Mouse (Mus musculus) E14TG2a.4 (cell line): Measurements from ENCODE around the gene Yjefn3.

Experiments
- H3K27me3 ChIP-seq: 2 replicates; pipeline ENCODE4 v1.6.1; 2014; ENCODE audit warnings: low read length, control low read depth; ENCODE audit not compliant: insufficient read depth
- H3K36me3 ChIP-seq: 2 replicates; pipeline ENCODE4 v1.6.1; 2014; ENCODE audit warnings: low read length, control low read depth; ENCODE audit not compliant: insufficient read depth
- H3K4me1 ChIP-seq: replicated peaks from 2 replicates; pipeline ENCODE4 v1.6.1; 2014; ENCODE audit warnings: low read depth, low read length, control low read depth
- H3K4me3 ChIP-seq: replicated peaks from 2 replicates; pipeline ENCODE4 v1.5.1; 2014; ENCODE audit warnings: mild to moderate bottlenecking, low read length
- H3K9me3 ChIP-seq: 2 replicates; pipeline ENCODE4 v1.6.1; 2014; ENCODE audit warnings: low read length, control low read depth
- CTCF ChIP-seq: conservative IDR thresholded peaks from 2 replicates; pipeline ENCODE4 v1.5.1; 2014; ENCODE audit warnings: low read length
- NANOG ChIP-seq: IDR thresholded peaks from 2 replicates; pipeline ENCODE4 v1.6.1; 2014; ENCODE audit warnings: borderline replicate concordance, low read length, mixed read lengths
- POU5F1 ChIP-seq: IDR thresholded peaks from 2 replicates; pipeline ENCODE4 v1.6.1; 2014; ENCODE audit warnings: low read length, borderline replicate concordance

Gene Yjefn3

DNA sequence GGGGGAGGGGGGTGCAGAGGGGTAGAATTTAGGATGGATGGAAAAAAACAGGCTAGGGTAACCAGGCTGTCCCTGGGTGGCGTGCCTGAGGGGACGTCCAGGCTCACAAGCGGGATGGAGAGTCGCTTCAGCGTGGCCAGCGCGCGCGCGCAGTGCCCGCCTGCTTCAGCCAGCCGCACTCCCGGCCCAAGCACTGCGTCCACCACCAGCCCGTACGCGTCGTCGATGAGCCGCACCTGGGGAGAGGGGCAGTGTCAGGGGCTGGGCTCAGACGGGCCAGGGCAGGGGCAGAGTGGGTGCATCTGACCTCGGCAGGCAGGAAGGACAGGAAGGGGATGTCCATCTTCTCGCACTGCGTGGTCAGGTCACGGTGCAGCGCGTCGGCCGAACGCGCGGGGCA lies 13.6 kb downstream of the Yjefn3 start:
- TF ChIP-seq CTCF (no peak), POU5F1 (no peak), NANOG (no peak)
- H3K9me3 ChIP-seq: no peaks in the 10 kb centered on the region
- H3K4me1 ChIP-seq: peaks cover 92% of the 10 kb centered on the region
- H3K27me3 ChIP-seq: peaks cover 64% of the 10 kb centered on the region
- H3K4me3 ChIP-seq: peak overlapping the region; percentile 71
- peaks cover 21% of the 10 kb centered on the region for H3K36me3 ChIP-seq

DNA sequence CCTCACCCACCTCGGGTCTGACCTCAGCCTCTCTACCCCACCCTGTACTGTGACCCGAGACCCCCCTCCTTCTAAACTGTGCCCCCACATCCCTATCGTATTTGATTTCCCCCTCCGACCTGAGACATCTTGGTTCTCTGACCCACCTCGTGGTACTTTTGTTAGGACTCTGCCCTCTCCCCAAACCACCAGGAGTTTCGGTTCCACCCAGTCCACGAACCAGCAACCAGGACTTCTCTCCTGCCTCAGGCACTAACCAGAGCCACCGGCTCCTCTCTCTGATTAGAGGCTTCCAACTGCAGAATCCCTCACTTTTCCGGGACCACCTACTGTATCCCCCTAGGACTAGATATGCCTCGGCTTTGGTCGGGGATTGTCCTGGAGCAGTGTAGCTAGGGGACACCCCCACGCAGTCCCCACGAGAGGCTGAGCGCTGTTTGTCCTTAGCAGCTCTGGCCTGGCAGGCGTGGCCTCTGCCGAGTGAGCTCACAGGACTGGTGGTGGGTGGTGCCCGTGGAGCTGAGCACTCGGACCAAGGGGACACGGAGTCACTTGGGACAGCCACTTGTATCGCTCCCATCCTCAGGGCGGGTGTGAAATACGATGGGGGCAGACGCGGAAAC lies 14.2 kb downstream of the Yjefn3 start:
- peaks cover 70% of the 10 kb centered on the region for H3K27me3 ChIP-seq
- peak overlapping the region; percentile 71 for H3K4me3 ChIP-seq
- no peak for TF ChIP-seq CTCF
- TF ChIP-seq NANOG: no peak
- TF ChIP-seq POU5F1: no peak
- H3K4me1 ChIP-seq: peaks cover 88% of the 10 kb centered on the region
- H3K36me3 ChIP-seq: peaks cover 15% of the 10 kb centered on the region
- H3K9me3 ChIP-seq: no peaks in the 10 kb centered on the region

GRCm38 (mm10) chr8:69887289-69888243 lies 14.9 kb downstream of the Yjefn3 start, which contains the start of gene Cilp2:
Cilp2 (minus strand) TSS chr8:69887687.
- Histone ChIP-seq H3K4me3 (peak within 1 kb of the TSS; percentile 71), H3K4me1 (peaks cover 87% of the 10 kb centered on the region), H3K9me3 (no peaks in the 10 kb centered on the region), H3K36me3 (peaks cover 7% of the 10 kb centered on the region), H3K27me3 (peaks cover 77% of the 10 kb centered on the region)
- TF ChIP-seq CTCF: no peak
- TF ChIP-seq NANOG: no peak
- TF ChIP-seq POU5F1: no peak

DNA sequence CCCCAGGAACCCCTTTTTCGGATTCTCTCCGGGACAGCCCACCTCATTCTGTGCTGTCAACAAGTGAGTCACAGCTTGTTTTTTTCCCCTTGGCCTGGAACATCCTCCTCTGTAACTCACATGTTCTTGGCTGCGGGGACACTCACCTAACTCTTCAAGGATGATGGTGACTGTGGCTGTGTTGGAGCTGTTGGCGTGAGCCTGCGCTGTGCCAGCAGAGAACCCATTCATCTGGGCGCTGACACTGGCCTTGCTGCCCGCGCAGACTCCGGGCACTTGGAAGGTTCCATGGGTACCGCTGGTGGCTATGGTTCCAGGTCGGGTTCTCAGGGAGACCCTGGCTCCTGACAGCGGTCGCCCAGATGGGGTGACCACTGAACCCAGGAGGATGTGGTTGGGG lies 18.4 kb downstream of the Yjefn3 start:
- H3K9me3 ChIP-seq: no peaks in the 10 kb centered on the region
- H3K4me1 ChIP-seq: peaks cover 68% of the 10 kb centered on the region
- no peak overlapping the region for H3K4me3 ChIP-seq
- no peaks in the 10 kb centered on the region for H3K36me3 ChIP-seq
- peaks cover 100% of the 10 kb centered on the region for H3K27me3 ChIP-seq
- TF ChIP-seq CTCF: no peak
- no peak for TF ChIP-seq NANOG
- no peak for TF ChIP-seq POU5F1

DNA sequence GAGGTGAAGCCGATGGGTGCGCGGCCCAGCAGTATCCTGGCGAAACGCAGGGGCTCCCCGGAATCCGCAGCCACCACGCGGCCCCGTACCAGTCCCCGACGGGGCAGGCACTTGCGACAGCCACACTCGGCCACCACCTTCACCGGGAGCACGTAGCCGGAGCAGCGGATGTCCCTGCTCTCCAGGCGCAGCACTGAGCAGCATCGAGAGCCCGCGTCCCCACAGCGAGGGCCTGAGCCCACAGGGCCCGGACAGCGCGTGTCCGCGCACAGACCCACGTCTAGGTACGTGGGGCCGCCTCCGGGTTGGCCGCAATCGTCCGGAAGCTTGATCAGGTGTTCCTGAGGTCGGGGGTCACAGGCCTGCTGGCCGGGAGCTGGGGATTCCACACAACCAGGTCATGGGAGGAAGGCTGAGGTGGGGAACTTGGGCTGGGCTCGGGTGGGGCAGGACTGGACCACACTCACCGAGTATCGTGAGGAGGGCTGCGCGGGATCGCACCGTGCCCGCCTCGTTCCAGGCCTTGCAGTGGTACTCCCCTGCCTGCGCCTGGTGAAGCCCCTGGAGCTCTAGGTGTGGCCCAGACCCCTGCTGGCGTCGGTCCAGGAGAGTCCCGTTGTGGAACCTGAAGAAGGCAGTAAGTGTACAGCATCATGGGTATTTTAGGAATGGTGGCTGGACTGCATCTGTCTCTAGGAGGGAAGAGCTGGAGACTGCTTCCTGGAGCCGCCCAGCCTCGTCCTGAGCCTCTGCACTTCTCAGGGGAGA lies 19.5 kb downstream of the Yjefn3 start:
- no peaks in the 10 kb centered on the region for H3K9me3 ChIP-seq
- H3K4me1 ChIP-seq: peaks cover 58% of the 10 kb centered on the region
- H3K27me3 ChIP-seq: peaks cover 96% of the 10 kb centered on the region
- TF ChIP-seq NANOG (no peak), POU5F1 (no peak), CTCF (no peak)
- H3K4me3 ChIP-seq: peak overlapping the region; percentile 75
- no peaks in the 10 kb centered on the region for H3K36me3 ChIP-seq

DNA sequence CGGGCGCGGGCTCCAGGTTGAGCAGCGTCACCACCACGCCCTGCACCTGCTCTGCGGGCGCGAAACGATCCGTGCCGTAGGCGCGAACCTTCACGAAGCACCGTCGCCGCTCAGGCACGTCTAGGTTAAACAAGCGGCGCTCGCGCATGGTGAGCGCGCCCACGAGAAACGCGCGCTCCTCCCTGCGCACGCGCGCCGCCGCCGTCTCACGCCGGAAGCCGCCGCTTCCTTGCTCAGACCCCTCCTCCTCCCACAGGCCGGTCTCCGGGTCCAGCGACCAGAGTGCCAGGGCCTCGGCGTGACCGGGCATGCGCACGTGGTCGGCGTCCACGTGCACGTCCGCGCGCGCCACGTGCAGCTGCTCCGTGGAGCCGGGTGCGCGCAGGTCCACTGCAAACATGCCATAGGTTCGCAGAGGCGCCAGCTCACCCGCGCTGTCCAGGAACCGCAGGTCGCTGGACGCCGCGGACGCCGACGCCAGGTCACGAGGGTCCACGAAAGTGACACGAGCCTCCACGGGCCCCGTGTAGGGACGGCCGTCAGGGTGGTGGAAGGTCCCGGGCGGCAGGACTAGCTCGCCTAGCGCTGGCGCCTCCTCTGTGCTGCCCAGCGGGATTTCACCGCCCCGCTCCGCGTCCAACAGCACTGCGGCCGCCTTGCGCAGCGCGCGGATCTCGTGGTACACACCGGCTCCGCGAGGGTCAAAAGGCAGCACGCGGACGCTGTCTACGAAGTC lies 20.3 kb downstream of the Yjefn3 start:
- TF ChIP-seq POU5F1: no peak
- no peak for TF ChIP-seq NANOG
- no peak for TF ChIP-seq CTCF
- Histone ChIP-seq H3K36me3 (no peaks in the 10 kb centered on the region), H3K27me3 (peaks cover 94% of the 10 kb centered on the region), H3K9me3 (no peaks in the 10 kb centered on the region), H3K4me3 (peak overlapping the region; percentile 75), H3K4me1 (peaks cover 50% of the 10 kb centered on the region)

- no peak for TF ChIP-seq NANOG
- no peak for TF ChIP-seq CTCF
- TF ChIP-seq POU5F1: no peak
- H3K36me3 ChIP-seq: no peaks in the 10 kb centered on the region
- peak overlapping the region; percentile 75 for H3K4me3 ChIP-seq
- H3K9me3 ChIP-seq: no peaks in the 10 kb centered on the region
- H3K27me3 ChIP-seq: peaks cover 86% of the 10 kb centered on the region
- peaks cover 47% of the 10 kb centered on the region for H3K4me1 ChIP-seq
These were observed 21.1 kb downstream of the Yjefn3 start for GRCm38 (mm10) chr8:69881261-69881865.
